Mouse (Mus musculus) kidney, postnatal 36 days (tissue): ENCODE measurements around the gene Slc9a1.

Experiments
- DNase-seq, 2 experiments: peaks; one replicate each; pipeline ENCODE4 v3.0.0; 2021 to 2022; ENCODE audit warnings: mixed read lengths in 2 of 2

Gene Slc9a1

GRCm38 (mm10) chr4:133439460-133440376 lies 70.2 kb downstream of the Slc9a1 start:
- no peak for DNase-seq

- DNase-seq, result peak in 1 of 2 experiments; percentile 17
Observed at GRCm38 (mm10) chr4:133440377-133440795, 70.9 kb downstream of the Slc9a1 start.

DNA sequence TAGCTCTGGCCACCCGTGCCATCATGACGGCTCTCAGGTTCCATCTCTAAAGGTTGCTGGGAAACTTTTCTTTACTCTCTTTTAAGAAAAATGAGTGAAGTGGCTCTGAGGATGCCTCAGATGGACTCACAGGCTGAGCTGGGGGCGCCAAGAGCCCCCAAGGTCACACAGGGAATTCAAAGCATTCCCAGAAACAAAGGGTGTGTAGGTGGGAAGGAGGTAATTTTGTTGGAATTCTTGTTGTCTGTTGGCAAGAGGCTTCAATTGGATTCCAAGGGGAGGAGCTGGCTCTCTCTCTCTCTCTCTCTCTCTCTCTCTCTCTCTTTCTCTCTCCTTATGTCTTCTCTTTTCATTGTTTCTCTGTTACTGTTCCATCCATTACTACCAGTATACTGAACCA lies 72.7 kb downstream of the Slc9a1 start:
- DNase-seq, result no peak

DNA sequence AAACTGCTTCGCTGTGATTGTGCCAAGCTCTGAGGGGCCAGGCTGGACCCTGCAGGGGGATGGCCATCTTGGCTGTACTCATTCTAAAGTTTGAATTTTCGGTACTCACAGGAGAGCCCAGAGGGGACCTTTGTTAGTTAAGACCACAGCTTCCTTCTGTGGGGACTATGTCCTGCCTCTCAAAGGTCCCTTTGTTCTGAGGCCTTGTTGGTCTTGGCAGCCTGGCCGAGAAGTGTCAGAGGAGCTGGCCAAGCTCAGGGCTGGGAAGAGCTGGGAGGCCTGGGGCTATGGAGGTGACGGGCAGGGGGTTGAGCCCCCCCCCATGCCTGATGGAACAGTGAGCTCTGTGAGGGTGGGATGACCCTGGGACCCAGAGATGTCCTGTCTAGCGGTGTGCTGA lies 73.6 kb downstream of the Slc9a1 start:
- no peak for DNase-seq

DNA sequence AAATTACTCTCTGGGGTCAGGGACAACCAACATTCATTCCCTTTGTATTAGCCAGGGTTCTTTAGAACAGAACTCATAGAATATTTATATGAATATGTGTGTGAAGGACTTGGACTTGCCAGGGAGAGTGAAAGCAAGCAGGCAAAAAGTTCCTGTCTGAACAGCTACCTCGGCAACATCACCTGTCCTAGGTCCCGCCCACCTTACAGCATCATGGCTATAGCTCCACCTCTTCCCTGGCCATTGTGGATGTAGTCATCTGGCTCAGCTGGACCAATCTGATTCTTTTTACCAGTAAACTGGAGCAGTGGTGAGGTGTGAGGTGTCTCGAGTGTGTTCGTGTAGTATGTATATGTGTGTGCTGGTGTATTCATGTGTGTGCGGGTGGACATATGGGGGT lies 76.2 kb downstream of the Slc9a1 start:
- DNase-seq, result no peak

GRCm38 (mm10) chr4:133447366-133447765 lies 77.9 kb downstream of the Slc9a1 start:
- DNase-seq, result no peak

DNA sequence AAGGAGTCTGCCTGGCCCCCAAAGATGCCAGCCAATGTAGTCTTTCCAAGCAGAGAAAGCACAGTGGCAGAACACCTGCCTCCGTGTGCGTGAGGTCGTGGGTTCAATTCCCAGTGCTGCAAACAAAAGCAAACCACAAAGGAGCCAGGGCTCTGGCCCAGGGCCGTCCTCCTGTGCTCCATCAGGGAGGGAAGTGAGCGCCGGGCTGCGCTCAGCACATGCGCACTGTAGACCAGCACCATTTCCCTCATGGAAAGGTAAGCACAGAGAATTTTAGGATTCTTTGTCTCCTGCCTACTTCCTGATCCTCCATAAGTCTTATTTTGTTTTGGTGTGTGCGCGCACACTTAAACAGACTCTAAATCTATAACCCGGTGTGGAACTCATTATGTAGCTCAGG lies 78.5 kb downstream of the Slc9a1 start:
- no peak for DNase-seq

DNA sequence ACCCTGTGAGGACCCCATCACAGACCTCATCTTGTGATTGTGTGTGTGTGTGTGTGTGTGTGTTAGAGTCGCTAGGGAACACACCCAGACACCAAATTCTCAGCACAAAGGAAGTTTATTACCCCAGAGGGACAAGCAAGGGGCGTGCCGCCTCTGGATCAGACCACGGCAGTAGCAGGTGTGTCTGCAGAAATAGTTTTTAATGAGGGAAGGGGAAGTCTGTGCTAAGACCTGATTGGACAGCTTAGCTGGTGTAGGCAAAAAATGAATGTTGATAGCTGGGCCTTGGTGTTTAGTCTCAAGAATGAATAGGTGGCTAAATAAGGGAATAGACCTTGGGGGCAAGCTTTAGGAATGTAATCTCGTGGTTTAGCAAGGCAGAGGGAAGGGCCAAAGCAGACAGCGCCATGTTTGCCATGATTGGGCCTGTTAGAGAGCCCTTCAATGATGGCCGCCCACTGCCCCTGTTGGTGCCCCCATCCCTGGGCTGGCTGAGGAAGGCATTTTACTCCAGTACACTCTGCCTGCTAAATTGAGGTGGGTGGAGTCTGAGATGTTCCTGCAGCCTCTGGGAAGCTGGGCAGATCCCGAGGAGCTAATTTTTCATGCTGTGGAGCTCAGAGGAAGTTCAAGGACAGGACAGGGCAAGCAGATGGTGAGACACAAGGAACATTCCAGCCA lies 79.3 kb downstream of the Slc9a1 start:
- no peak for DNase-seq

DNA sequence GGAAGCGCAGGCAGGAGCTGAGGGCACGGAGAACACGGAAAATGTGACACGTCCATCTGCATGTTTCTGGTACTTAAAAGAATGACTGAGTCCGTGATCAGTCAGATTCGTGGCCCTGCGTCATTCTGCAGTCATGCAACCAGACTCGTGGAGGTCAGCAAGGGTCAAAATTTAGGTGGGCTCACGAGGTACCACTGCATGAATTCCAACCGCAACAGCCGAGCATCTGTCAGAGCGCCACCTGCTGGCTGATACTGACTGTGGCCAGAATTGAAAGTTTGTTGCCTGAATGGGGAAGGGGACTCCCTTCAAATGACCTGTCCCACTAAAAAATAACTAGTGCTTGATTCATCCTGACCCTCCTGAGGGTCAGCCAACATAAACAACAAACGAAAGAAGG lies 80.2 kb downstream of the Slc9a1 start:
- DNase-seq, result peak; percentile 23 to 79

DNA sequence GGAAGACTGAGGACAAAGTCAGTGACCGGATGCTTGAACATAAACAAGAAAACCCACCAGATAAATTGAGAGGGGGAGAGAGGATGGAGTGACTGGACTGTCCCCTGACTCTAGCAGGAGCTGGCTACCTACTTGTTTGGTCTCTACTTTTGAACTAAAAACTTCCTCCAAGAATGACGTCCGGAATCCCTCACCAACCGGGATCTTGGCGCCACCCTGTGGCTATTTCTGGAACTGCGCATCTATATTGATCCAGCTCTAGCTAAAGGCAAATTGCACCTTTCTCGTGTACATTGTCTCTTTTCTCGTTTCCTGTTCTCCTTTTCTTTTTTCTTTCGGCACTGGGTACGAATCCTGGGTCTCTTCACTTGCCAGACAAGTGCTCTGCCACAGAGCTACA lies 82.0 kb downstream of the Slc9a1 start:
- DNase-seq, result peak; percentile 78 to 94

DNA sequence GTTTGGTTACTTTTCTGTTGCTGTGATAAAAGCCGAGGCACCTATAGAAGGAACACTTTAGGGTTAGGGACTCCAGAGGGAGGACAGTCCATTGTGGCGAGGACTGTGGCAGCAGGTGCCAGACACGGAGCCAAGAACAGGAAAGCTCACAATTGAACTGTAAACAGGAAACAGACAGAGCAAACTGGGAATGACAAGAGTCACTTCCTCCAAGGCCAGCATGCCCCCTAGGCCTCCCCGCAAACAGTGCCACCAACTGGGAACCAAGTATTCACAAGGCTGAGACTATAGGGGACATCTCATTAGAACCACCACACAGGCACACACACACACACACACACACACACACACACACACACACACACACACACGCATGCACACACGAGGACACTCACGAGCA lies 82.9 kb downstream of the Slc9a1 start:
- DNase-seq, result no peak

GRCm38 (mm10) chr4:133458044-133458443 lies 88.5 kb downstream of the Slc9a1 start:
- no peak for DNase-seq

- DNase-seq, result peak in 1 of 2 experiments; percentile 47
Observed at GRCm38 (mm10) chr4:133460006-133460405, 90.5 kb downstream of the Slc9a1 start.

DNA sequence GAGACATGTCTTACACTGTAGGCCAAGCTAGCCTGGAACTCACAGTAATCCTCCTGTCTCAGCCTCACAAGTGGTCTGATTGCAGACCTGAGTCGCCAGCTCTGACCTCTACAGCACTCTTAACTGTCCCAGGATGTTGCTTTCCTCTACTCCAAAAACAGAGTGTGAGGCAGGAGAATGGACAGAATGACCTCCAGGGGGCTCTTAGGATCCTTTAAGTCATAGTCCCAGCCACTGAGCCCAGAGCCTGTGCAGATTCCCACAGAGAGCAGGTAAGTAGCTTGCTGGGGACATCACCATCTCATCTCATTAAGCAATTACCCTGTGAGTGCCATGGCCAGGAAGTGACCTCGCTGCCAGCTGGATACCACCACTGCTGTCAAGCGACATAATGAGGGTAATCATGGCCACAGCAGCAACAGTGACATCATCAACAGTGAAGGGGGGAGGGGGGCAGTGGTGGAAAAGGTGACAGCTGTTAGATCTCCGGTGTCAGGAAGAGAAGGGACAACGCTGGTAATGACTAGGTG lies 91.4 kb downstream of the Slc9a1 start:
- no peak for DNase-seq

DNA sequence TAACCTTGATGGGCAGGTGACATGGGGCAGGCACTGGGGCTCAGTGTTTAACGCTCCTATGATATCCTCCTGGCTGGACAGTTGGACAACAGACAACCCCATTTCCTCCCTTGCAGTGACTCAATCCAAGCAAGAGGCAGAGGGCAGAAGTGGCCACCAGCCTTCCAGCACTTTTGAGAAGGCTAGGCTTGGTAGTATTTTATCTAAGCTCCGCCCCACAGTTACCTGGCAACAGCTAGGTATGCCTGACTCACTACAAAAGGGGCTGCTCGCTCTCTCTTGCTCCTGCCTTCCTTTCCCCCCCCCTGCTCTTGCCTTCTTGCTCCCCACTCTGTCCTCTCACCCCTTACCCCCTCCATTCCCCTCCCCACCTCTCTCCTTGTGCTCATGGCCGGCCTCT lies 91.9 kb downstream of the Slc9a1 start:
- no peak for DNase-seq

DNA sequence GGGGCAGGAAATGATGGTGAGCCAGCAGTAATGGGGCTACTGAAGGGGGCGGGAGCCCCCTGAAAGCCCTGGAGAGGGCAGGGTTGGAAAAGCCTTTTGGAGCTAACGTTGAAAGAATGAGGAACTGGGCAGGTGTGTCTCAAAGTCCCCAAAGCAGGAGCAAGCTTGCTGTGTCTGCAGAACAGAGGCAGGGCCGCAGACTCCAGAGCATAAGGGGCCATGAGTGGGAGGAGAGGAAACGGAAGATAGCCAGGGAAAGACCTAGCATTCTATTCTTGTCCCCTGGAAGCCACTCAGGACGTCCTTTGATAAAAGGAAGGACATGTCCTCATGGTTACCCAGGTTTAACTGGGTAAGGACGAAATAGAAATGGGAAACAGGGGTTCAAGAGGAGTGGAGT lies 93.7 kb downstream of the Slc9a1 start:
- peak; percentile 14 to 22 for DNase-seq

GRCm38 (mm10) chr4:133468080-133468479 lies 98.6 kb downstream of the Slc9a1 start:
- peak; percentile 90 to 93 for DNase-seq

DNA sequence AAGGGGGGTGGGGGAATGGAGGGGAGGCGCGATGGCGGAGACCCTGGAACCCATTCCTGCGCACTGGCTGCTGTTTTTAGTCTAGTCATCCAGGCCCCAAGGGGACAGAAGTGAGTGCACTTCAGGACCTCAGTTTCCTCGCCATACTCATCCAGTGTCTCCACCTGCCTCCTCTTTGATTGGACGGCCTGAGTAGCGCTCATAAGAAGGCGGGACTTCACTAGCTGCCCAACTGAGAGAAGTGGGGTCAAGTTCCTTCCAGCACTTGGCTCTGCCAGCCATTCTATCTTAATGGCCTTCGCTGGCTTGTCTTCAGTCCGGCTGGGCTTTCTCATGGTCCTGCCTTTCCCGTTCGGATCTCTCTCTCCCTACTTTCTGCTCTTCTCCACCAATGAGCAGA lies 99.6 kb downstream of the Slc9a1 start:
- DNase-seq, result peak; percentile 38 to 45

GRCm38 (mm10) chr4:133471135-133471821 lies 101.8 kb downstream of the Slc9a1 start:
- DNase-seq, result no peak
